Mouse (Mus musculus) liver, embryonic 14.5 days (tissue): ENCODE results near the gene Pklr.

ENCODE experiments used
- CTCF ChIP-seq: IDR thresholded peaks from 2 replicates; pipeline ENCODE4 v1.5.1; 2016; ENCODE audit warnings: antibody characterized with exemption, low read depth, control low read depth
- EP300 ChIP-seq: IDR thresholded peaks from 2 replicates; pipeline ENCODE4 v1.6.1; 2016; ENCODE audit warnings: antibody characterized with exemption, low read depth

GRCm38 (mm10) chr3:89093175-89093574 lies 42.8 kb upstream of the Pklr start, which contains the start of gene Rusc1:
- TF ChIP-seq CTCF (no peak), EP300 (no peak)
